ENCODE assay signal across 8 mouse cellular contexts in the genomic region with DNA sequence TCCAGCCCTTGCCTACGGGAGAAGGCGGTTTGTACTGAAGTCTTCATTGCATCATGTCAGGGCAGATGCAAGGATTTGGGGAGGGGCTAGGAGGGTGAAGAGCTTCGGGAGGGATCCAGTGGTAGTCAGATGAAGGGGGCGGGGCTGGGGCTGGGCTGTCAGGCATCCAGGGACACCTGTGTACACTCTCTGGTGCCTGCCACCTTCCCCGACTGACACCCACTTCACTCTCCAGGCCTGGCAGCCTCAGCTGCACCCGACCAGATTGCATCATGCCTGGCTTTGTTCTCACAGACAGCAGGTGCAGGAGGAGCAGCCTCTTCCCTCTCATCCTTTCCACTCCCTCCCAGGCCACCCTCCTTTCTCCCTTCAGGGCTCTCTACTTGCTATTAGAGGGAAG. TPM values are rescaled to one million over a fixed set of nuclear protein-coding genes. Genes with fewer than 3 reads are reported as not detected.
DNase-seq lines count a peak whose midpoint lies in the region; ATAC-seq lines count a peak whose summit lies in the region.

No protein-coding gene starts in this region.

- H3K4me1 ChIP-seq in heart, embryonic 13.5 days, result peaks cover 54% of the 10 kb centered on the region
- H3K4me1 ChIP-seq in forebrain, embryonic 13.5 days, result peaks cover 36% of the 10 kb centered on the region

- DNase-seq in heart, postnatal 10 days, result no peak
- peak; percentile 44 for DNase-seq in NIH3T3 (ENCODE audit: low read depth)
- peak; percentile 63 to 88 for DNase-seq in left cerebral cortex, postnatal 25 days (ENCODE audit: low spot score in 2 of 2)
- DNase-seq in right cerebral cortex, postnatal 14 days, result peak; percentile 47
- no peak for DNase-seq in ovary, postnatal 14 days (ENCODE audit: low spot score)
- no peak for DNase-seq in urinary bladder, postnatal 36 days (ENCODE audit: low spot score in 2 of 2)

- H3K27ac ChIP-seq in heart, embryonic 13.5 days (replicated peaks), result peak overlapping the region; percentile 32
- peak overlapping the region; percentile 75 for H3K27ac ChIP-seq in forebrain, embryonic 13.5 days

- peak overlapping the region; percentile 76; the same call in 1 of the 2 replicates for H3K4me2 ChIP-seq in heart, embryonic 13.5 days
- H3K4me2 ChIP-seq in forebrain, embryonic 13.5 days, result peak overlapping the region; percentile 67

- no peaks in the 10 kb centered on the region for H3K27me3 ChIP-seq in heart, embryonic 13.5 days (replicated peaks)
- peaks cover 14% of the 10 kb centered on the region for H3K27me3 ChIP-seq in forebrain, embryonic 13.5 days

- ATAC-seq in heart, embryonic 13.5 days (ENCODE audit: extremely low read depth, insufficient number of reproducible peaks, low FRiP score, low TSS enrichment), result no peak
- peak; percentile 54 for ATAC-seq in forebrain, embryonic 13.5 days

- 13% methylated on average over 6 of the region's 6 CpGs for WGBS in heart, embryonic 13.5 days
- WGBS in forebrain, embryonic 13.5 days, result 7% methylated on average over 6 of the region's 6 CpGs

- H3K9ac ChIP-seq in heart, embryonic 13.5 days, result 0 out of 2 replicates have a peak overlapping the region, but pooled peaks have one; percentile 37
- H3K9ac ChIP-seq in forebrain, embryonic 13.5 days, result peak overlapping the region; percentile 37

- H3K36me3 ChIP-seq in heart, embryonic 13.5 days, result peaks cover 10% of the 10 kb centered on the region
- peaks cover 12% of the 10 kb centered on the region for H3K36me3 ChIP-seq in forebrain, embryonic 13.5 days (ENCODE audit: poor library complexity, severe bottlenecking)

- H3K9me3 ChIP-seq in heart, embryonic 13.5 days, result no peaks in the 10 kb centered on the region
- no peaks in the 10 kb centered on the region for H3K9me3 ChIP-seq in forebrain, embryonic 13.5 days (replicated peaks)

- H3K4me3 ChIP-seq in heart, embryonic 13.5 days, result no peak overlapping the region
- no peak overlapping the region for H3K4me3 ChIP-seq in forebrain, embryonic 13.5 days

- intact Hi-C loops in heart, postnatal 10 days (cut with DNase I), result no loop called here
- intact Hi-C loops in left cerebral cortex, postnatal 25 days (cut with DNase I), result loop anchor here (2.0 kb wide), 1 partner anchor 38 kb away; the partner anchor contains the start of gene Socs7

RNA-seq across cellular contexts. Expression of gene Arhgap23, which starts 14.3 kb away (rescaled TPM):
- polyA plus RNA-seq in heart, embryonic 13.5 days (2015; fragmentation: Nextera tagmentation; extraction: Ambion mirVana), result 6.6 and 6.9 TPM in 2 replicates
- 10 to 100 TPM; 34.4 to 34.7 TPM for total RNA-seq in heart, postnatal 10 days (2021)
- polyA plus RNA-seq in forebrain, embryonic 13.5 days (2015; fragmentation: Nextera tagmentation; extraction: Ambion mirVana), result 3.6 and 4.4 TPM in 2 replicates
- total RNA-seq in left cerebral cortex, postnatal 25 days (2021), result 10 to 100 TPM; 63.8 to 66.5 TPM

RNA-seq across cellular contexts. Expression of gene Socs7, which starts 38.7 kb away (rescaled TPM):
- 3.2 and 3.4 TPM in 2 replicates for polyA plus RNA-seq in heart, embryonic 13.5 days (2015; fragmentation: Nextera tagmentation; extraction: Ambion mirVana)
- 10 to 100 TPM; 19.9 to 20.2 TPM for total RNA-seq in heart, postnatal 10 days (2021)
- 7.7 and 8.6 TPM in 2 replicates for polyA plus RNA-seq in forebrain, embryonic 13.5 days (2015; fragmentation: Nextera tagmentation; extraction: Ambion mirVana)
- total RNA-seq in left cerebral cortex, postnatal 25 days (2021), result 10 to 100 TPM; 87.3 to 94.1 TPM

RNA-seq across cellular contexts. Expression of gene Gpr179, which starts 49.2 kb away (rescaled TPM):
- 0.03 and 0.04 TPM in 2 replicates for polyA plus RNA-seq in heart, embryonic 13.5 days (2015; fragmentation: Nextera tagmentation; extraction: Ambion mirVana)
- total RNA-seq in heart, postnatal 10 days (2021), result under 1 TPM; 0.02 to 0.05 TPM
- polyA plus RNA-seq in forebrain, embryonic 13.5 days (2015; fragmentation: Nextera tagmentation; extraction: Ambion mirVana), result 0.19 and 0.25 TPM in 2 replicates
- under 1 TPM; 0.18 to 0.43 TPM for total RNA-seq in left cerebral cortex, postnatal 25 days (2021)

Comparison
In these comparisons a context has a peak if more than half of its experiments do, and no peak if none do; other contexts are left out.
1. DNase-seq: peak in NIH3T3 (single experiment), left cerebral cortex, postnatal 25 days (2 of 2) and right cerebral cortex, postnatal 14 days (single experiment); none in heart, postnatal 10 days (0 of 2), ovary, postnatal 14 days (single experiment) and urinary bladder, postnatal 36 days (0 of 2).
2. RNA of gene Socs7, which starts 38.7 kb away (total RNA-seq): 87.3 to 94.1 TPM in left cerebral cortex, postnatal 25 days; 19.9 to 20.2 TPM in heart, postnatal 10 days; every median in the first group is over 4 times any median in the second.